Mouse (Mus musculus) liver, embryonic 13.5 days (tissue): Measurements from ENCODE around the gene Ccl1. TPM values are rescaled to one million over a fixed set of nuclear protein-coding genes. Genes with fewer than 3 reads are reported as not detected.

Source experiments
- ATAC-seq: fragments of 200-750 bp; cut with Nextera tagmentation; 2 replicates; pipeline ENCODE4 v1.8.0; 2017; ENCODE audit warnings: low read depth, mild to moderate bottlenecking, moderate number of reproducible peaks, moderate library complexity
- DNase-seq: peaks from one replicate; pipeline ENCODE4 v3.0.0; 2022
- H3K27ac ChIP-seq: fragments of 300-500 bp; sonication (generic); 2 replicates; pipeline ENCODE4 v1.5.1; 2015; ENCODE audit warnings: moderate library complexity, mild to moderate bottlenecking, inconsistent platforms
- H3K27me3 ChIP-seq: fragments of 300-500 bp; sonication (generic); 2 replicates; pipeline ENCODE4 v1.6.1; 2015; ENCODE audit warnings: mild to moderate bottlenecking, inconsistent platforms
- H3K36me3 ChIP-seq: fragments of 300-500 bp; sonication (generic); 2 replicates; pipeline ENCODE4 v1.6.1; 2015; ENCODE audit warnings: mild to moderate bottlenecking, inconsistent platforms
- H3K4me1 ChIP-seq: fragments of 300-500 bp; sonication (generic); replicated peaks from 2 replicates; pipeline ENCODE4 v1.6.1; 2015; ENCODE audit warnings: inconsistent platforms
- H3K4me2 ChIP-seq: fragments of 300-500 bp; sonication (generic); 2 replicates; pipeline ENCODE4 v1.6.1; 2015; ENCODE audit warnings: inconsistent platforms, mild to moderate bottlenecking, moderate library complexity
- H3K4me3 ChIP-seq: fragments of 300-500 bp; sonication (generic); replicated peaks from 2 replicates; pipeline ENCODE4 v1.5.1; 2015; ENCODE audit warnings: mild to moderate bottlenecking, inconsistent platforms
- H3K9ac ChIP-seq: fragments of 300-500 bp; sonication (generic); 2 replicates; pipeline ENCODE4 v1.6.1; 2015; ENCODE audit warnings: mild to moderate bottlenecking, inconsistent platforms
- H3K9me3 ChIP-seq: fragments of 300-500 bp; sonication (generic); replicated peaks from 2 replicates; pipeline ENCODE4 v1.6.1; 2016; ENCODE audit warnings: inconsistent platforms
- WGBS: fragments of 180-500 bp; shearing (Covaris S2); methylation state at CpG from one replicate; pipeline ENCODE4 v1.1.7; 2015; ENCODE audit not compliant: insufficient replicate concordance; 5-methylcytosine and 5-hydroxymethylcytosine counted together
- polyA plus RNA-seq: library from polyadenylated mRNA; unstranded; fragments of >200 nt; fragmentation: Nextera tagmentation; extraction: Ambion mirVana; gene quantifications from 2 replicates; pipeline ENCODE4 v1.2.1, GENCODE M21; 2015

The Ccl1 gene
- polyA plus RNA-seq, 1 experiment from 2014 or later, result not detected

GRCm38 (mm10) chr11:82253421-82253820 is 52.1 kb downstream of the Ccl1 start:
- Histone ChIP-seq H3K4me1 (no peaks in the 10 kb centered on the region), H3K36me3 (no peaks in the 10 kb centered on the region), H3K4me3 (no peak overlapping the region), H3K27ac (no peak overlapping the region), H3K4me2 (no peak overlapping the region), H3K9me3 (no peaks in the 10 kb centered on the region), H3K9ac (no peak overlapping the region), H3K27me3 (no peaks in the 10 kb centered on the region)
- WGBS, result 30% methylated on average over 4 of the region's 4 CpGs
- ATAC-seq (no peak), DNase-seq (no peak)

GRCm38 (mm10) chr11:82251251-82251650 is 54.2 kb downstream of the Ccl1 start:
- Histone ChIP-seq H3K27me3 (no peaks in the 10 kb centered on the region), H3K9me3 (no peaks in the 10 kb centered on the region), H3K4me1 (no peaks in the 10 kb centered on the region), H3K27ac (no peak overlapping the region), H3K36me3 (no peaks in the 10 kb centered on the region), H3K9ac (no peak overlapping the region), H3K4me3 (no peak overlapping the region), H3K4me2 (no peak overlapping the region)
- WGBS, result 68% methylated on average over 6 of the region's 6 CpGs
- DNase-seq (no peak), ATAC-seq (no peak)

DNA sequence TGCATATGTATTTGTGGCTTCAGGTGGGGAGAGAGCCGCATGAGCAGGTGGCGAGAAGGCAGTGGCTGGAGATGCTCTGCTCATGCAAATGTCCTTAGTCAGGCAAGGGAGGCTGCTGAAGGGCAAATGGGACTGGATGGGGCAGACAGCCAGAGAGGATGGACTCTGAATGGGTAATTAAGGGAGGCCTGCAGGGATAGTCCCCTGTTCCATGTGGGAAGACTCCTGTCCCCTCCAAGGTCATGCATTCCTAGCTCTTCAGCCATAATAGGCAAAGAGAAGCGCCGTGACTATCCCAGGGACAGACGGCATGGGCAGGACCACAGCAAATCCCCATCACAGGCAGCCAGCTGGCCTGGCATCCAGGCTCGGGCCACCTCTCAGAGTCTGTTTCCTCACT is 55.5 kb downstream of the Ccl1 start:
- ATAC-seq (no peak), DNase-seq (no peak)
- Histone ChIP-seq H3K9ac (no peak overlapping the region), H3K4me1 (no peaks in the 10 kb centered on the region), H3K27ac (no peak overlapping the region), H3K9me3 (no peaks in the 10 kb centered on the region), H3K4me3 (no peak overlapping the region), H3K4me2 (no peak overlapping the region), H3K27me3 (no peaks in the 10 kb centered on the region), H3K36me3 (no peaks in the 10 kb centered on the region)
- WGBS, result 75% methylated on average over 6 of the region's 6 CpGs

DNA sequence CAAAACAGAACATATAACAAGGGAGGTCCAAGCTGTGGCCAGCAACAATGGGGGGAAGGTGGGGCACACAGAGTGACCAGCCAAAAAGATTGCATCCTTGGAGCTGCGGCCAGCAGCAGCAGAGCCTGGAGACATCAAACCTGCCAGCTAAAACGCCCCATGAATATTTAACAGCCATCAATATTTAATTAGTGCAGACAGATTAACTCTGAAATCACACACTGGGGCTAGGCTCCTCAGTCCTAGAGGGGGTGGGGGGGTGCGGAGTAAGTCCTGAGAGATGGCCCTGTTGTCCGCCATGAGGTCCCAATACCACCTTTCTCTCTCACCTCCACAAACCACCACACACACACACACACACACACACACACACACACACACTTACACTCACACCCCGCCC is 68.1 kb downstream of the Ccl1 start:
- no peaks in the 10 kb centered on the region for H3K36me3 ChIP-seq
- no peak overlapping the region for H3K4me2 ChIP-seq
- no peaks in the 10 kb centered on the region for H3K9me3 ChIP-seq
- H3K27me3 ChIP-seq, result no peaks in the 10 kb centered on the region
- H3K27ac ChIP-seq, result no peak overlapping the region
- WGBS, result 40% methylated on average over 5 of the region's 5 CpGs
- DNase-seq (no peak), ATAC-seq (no peak)
- H3K9ac ChIP-seq, result no peak overlapping the region
- no peaks in the 10 kb centered on the region for H3K4me1 ChIP-seq
- H3K4me3 ChIP-seq, result no peak overlapping the region

DNA sequence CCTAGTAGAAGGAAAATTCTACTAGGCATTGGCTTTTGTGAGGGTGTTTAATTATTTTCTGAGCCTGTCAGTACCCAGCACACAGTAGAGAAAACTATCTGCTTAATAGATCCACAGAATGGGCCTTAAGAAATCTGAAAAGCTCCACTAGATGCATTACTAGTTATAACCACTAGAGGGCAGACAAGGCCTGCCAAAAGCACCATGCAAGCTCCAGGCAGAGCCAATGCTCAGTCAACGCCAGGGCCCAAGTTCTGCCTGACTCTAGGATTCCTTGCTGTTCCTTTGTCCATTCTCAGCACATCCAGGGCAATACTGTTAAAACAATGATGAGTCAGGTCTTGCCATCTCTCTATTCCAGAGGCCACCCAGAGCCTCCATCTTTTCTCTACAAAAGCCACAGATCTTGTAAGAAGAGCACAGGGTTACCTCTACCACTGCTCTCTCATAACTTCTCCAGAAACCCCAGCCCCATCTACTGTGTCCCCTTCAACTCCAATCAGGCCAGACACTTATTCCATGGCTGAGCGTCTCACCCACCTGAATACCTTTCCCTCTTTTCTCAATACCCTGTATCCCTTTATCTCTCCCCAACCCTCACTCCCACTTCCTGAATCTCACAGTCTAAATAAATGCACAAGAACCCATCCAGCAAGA is 69.8 kb downstream of the Ccl1 start:
- ATAC-seq, result no peak
- H3K4me3 ChIP-seq, result no peak overlapping the region
- 24% methylated on average over 2 of the region's 2 CpGs for WGBS
- DNase-seq, result no peak
- H3K4me2 ChIP-seq, result no peak overlapping the region
- H3K9me3 ChIP-seq, result no peaks in the 10 kb centered on the region
- H3K9ac ChIP-seq, result no peak overlapping the region
- no peaks in the 10 kb centered on the region for H3K36me3 ChIP-seq
- H3K27me3 ChIP-seq, result no peaks in the 10 kb centered on the region
- H3K4me1 ChIP-seq, result no peaks in the 10 kb centered on the region
- no peak overlapping the region for H3K27ac ChIP-seq

GRCm38 (mm10) chr11:82233991-82234390 is 71.5 kb downstream of the Ccl1 start:
- H3K4me3 ChIP-seq, result no peak overlapping the region
- 40% methylated on average over 6 of the region's 6 CpGs for WGBS
- H3K9ac ChIP-seq, result no peak overlapping the region
- H3K27ac ChIP-seq, result no peak overlapping the region
- ATAC-seq, result no peak
- H3K27me3 ChIP-seq, result no peaks in the 10 kb centered on the region
- H3K9me3 ChIP-seq, result no peaks in the 10 kb centered on the region
- no peaks in the 10 kb centered on the region for H3K4me1 ChIP-seq
- no peak for DNase-seq
- H3K36me3 ChIP-seq, result no peaks in the 10 kb centered on the region
- H3K4me2 ChIP-seq, result no peak overlapping the region

- H3K27ac ChIP-seq, result no peak overlapping the region
- H3K9ac ChIP-seq, result no peak overlapping the region
- ATAC-seq, result no peak
- H3K4me2 ChIP-seq, result no peak overlapping the region
- no peaks in the 10 kb centered on the region for H3K9me3 ChIP-seq
- no peak overlapping the region for H3K4me3 ChIP-seq
- H3K27me3 ChIP-seq, result no peaks in the 10 kb centered on the region
- H3K4me1 ChIP-seq, result no peaks in the 10 kb centered on the region
- H3K36me3 ChIP-seq, result no peaks in the 10 kb centered on the region
- DNase-seq, result no peak
- WGBS, result 65% methylated on average over 9 of the region's 9 CpGs
Measured at GRCm38 (mm10) chr11:82226976-82227375, 78.5 kb downstream of the Ccl1 start.

GRCm38 (mm10) chr11:82225936-82226335 is 79.6 kb downstream of the Ccl1 start:
- 65% methylated on average over 8 of the region's 8 CpGs for WGBS
- DNase-seq, result no peak
- Histone ChIP-seq H3K9me3 (no peaks in the 10 kb centered on the region), H3K27me3 (no peaks in the 10 kb centered on the region), H3K4me3 (no peak overlapping the region), H3K27ac (no peak overlapping the region), H3K4me1 (no peaks in the 10 kb centered on the region), H3K4me2 (no peak overlapping the region), H3K9ac (no peak overlapping the region), H3K36me3 (no peaks in the 10 kb centered on the region)
- ATAC-seq, result no peak

DNA sequence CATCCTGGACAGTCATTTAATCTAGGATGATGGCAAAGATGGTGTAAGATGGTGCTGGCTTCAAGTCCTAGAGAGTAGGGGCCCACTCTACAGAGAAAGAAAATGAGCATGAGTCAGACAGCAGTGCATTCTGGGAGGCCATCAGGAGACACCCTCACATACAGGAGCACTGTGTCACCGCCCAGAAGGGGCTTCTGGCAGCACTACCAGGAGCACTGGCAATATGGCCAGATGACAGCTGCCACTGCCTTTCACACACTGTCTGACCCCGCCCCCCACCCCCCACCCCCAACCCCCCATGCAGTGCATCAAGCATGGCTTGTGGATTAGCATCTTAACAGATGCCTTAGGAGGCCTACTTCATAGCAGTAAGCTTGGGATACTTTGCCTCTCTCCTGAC is 89.0 kb downstream of the Ccl1 start:
- ATAC-seq (no peak), DNase-seq (no peak)
- 32% methylated on average over 2 of the region's 2 CpGs for WGBS
- Histone ChIP-seq H3K4me1 (no peaks in the 10 kb centered on the region), H3K4me3 (no peak overlapping the region), H3K27me3 (no peaks in the 10 kb centered on the region), H3K36me3 (no peaks in the 10 kb centered on the region), H3K4me2 (no peak overlapping the region), H3K9ac (no peak overlapping the region), H3K27ac (no peak overlapping the region), H3K9me3 (no peaks in the 10 kb centered on the region)

GRCm38 (mm10) chr11:82214405-82214804 is 91.1 kb downstream of the Ccl1 start:
- H3K9ac ChIP-seq, result no peak overlapping the region
- H3K4me2 ChIP-seq, result no peak overlapping the region
- ATAC-seq (no peak), DNase-seq (no peak)
- WGBS, result 13% methylated on average over 4 of the region's 4 CpGs
- no peaks in the 10 kb centered on the region for H3K36me3 ChIP-seq
- no peaks in the 10 kb centered on the region for H3K9me3 ChIP-seq
- H3K4me1 ChIP-seq, result no peaks in the 10 kb centered on the region
- no peaks in the 10 kb centered on the region for H3K27me3 ChIP-seq
- H3K4me3 ChIP-seq, result no peak overlapping the region
- no peak overlapping the region for H3K27ac ChIP-seq

GRCm38 (mm10) chr11:82206960-82207488 is 98.5 kb downstream of the Ccl1 start:
- Histone ChIP-seq H3K4me3 (no peak overlapping the region), H3K4me2 (no peak overlapping the region), H3K27me3 (no peaks in the 10 kb centered on the region), H3K9ac (no peak overlapping the region), H3K9me3 (no peaks in the 10 kb centered on the region), H3K36me3 (no peaks in the 10 kb centered on the region), H3K27ac (no peak overlapping the region), H3K4me1 (no peaks in the 10 kb centered on the region)
- no peak for ATAC-seq
- WGBS, result 69% methylated on average over 2 of the region's 2 CpGs
- no peak for DNase-seq

GRCm38 (mm10) chr11:82205221-82205620 is 100.3 kb downstream of the Ccl1 start:
- Histone ChIP-seq H3K4me1 (no peaks in the 10 kb centered on the region), H3K4me2 (no peak overlapping the region), H3K27ac (no peak overlapping the region), H3K36me3 (no peaks in the 10 kb centered on the region), H3K27me3 (no peaks in the 10 kb centered on the region), H3K9ac (no peak overlapping the region), H3K4me3 (no peak overlapping the region), H3K9me3 (no peaks in the 10 kb centered on the region)
- WGBS, result 66% methylated on average over 6 of the region's 6 CpGs
- DNase-seq (no peak), ATAC-seq (no peak)
